Mouse (Mus musculus) lung, postnatal 0 days (tissue): Measurements from ENCODE around the gene Tectb.

Experiments used
- CTCF ChIP-seq: IDR thresholded peaks from 2 replicates; pipeline ENCODE4 v1.5.1; 2016; ENCODE audit warnings: antibody characterized with exemption, mild to moderate bottlenecking
- EP300 ChIP-seq: IDR thresholded peaks from 2 replicates; pipeline ENCODE4 v1.6.1; 2016; ENCODE audit warnings: antibody characterized with exemption, mild to moderate bottlenecking, control low read depth

GRCm38 (mm10) chr19:55217365-55217764 lies 36.8 kb downstream of the Tectb start:
- no peak for TF ChIP-seq CTCF
- TF ChIP-seq EP300, result no peak
